Mouse (Mus musculus) intestine, postnatal 0 days (tissue): Measurements from ENCODE around the gene Mmp1b. TPM values are rescaled to one million over a fixed set of nuclear protein-coding genes. Genes with fewer than 3 reads are reported as not detected.
"Not testable (repeated sequence)": the region's sequence is repeated elsewhere in the genome, so short reads cannot be mapped to it uniquely, and the experiment has no call there.

Experiments used
- ATAC-seq: fragments of 200-750 bp; cut with Nextera tagmentation; 2 replicates; pipeline ENCODE4 v1.8.0; 2017; ENCODE audit warnings: mild to moderate bottlenecking, moderate TSS enrichment, moderate library complexity
- H3K27ac ChIP-seq: fragments of 300-500 bp; sonication (generic); 2 replicates; pipeline ENCODE4 v1.5.1; 2014; ENCODE audit warnings: mild to moderate bottlenecking, low read depth, low read length, moderate library complexity
- H3K27me3 ChIP-seq: fragments of 300-500 bp; sonication (generic); replicated peaks from 2 replicates; pipeline ENCODE4 v1.6.1; 2014; ENCODE audit warnings: low read length, mixed read lengths; ENCODE audit not compliant: control insufficient read depth, insufficient read depth
- H3K36me3 ChIP-seq: fragments of 300-500 bp; sonication (generic); 2 replicates; pipeline ENCODE4 v1.6.1; 2014; ENCODE audit warnings: mild to moderate bottlenecking, moderate library complexity; ENCODE audit not compliant: control insufficient read depth, insufficient read depth
- H3K4me1 ChIP-seq: fragments of 300-500 bp; sonication (generic); replicated peaks from 2 replicates; pipeline ENCODE4 v1.6.1; 2014; ENCODE audit warnings: antibody characterized with exemption, low read length, mixed read lengths; ENCODE audit not compliant: control insufficient read depth, insufficient read depth
- H3K4me2 ChIP-seq: fragments of 300-500 bp; sonication (generic); replicated peaks from 2 replicates; pipeline ENCODE4 v1.6.1; 2014; ENCODE audit warnings: low read depth, mild to moderate bottlenecking, moderate library complexity
- H3K4me3 ChIP-seq: fragments of 300-500 bp; sonication (generic); 2 replicates; pipeline ENCODE4 v1.5.1; 2014; ENCODE audit warnings: low read depth, low read length
- H3K9ac ChIP-seq: fragments of 300-500 bp; sonication (generic); 2 replicates; pipeline ENCODE4 v1.6.1; 2014; ENCODE audit warnings: mild to moderate bottlenecking, low read depth, low read length
- H3K9me3 ChIP-seq: fragments of 300-500 bp; sonication (generic); 2 replicates; pipeline ENCODE4 v1.6.1; 2016; ENCODE audit warnings: mixed run types; ENCODE audit not compliant: control insufficient read depth
- CTCF ChIP-seq: sonication (generic); IDR thresholded peaks from 2 replicates; pipeline ENCODE4 v1.5.1; 2016; ENCODE audit warnings: low read depth, mild to moderate bottlenecking, control low read depth, antibody characterized with exemption, moderate library complexity
- WGBS: fragments of 180-500 bp; shearing (Covaris S2); extraction: QIAGEN DNeasy Blood & Tissue Kit; methylation state at CpG from one replicate; pipeline ENCODE4 v1.1.7; 2014; 5-methylcytosine and 5-hydroxymethylcytosine counted together
- polyA plus RNA-seq: library from polyadenylated mRNA; unstranded; fragments of >200 nt; fragmentation: Nextera tagmentation; extraction: Ambion mirVana; gene quantifications from 2 replicates; pipeline ENCODE4 v1.2.1, GENCODE M21; 2015

Mmp1b gene
- polyA plus RNA-seq, result not detected in 2 replicates

- no peaks in the 10 kb centered on the region for H3K36me3 ChIP-seq
- H3K4me3 ChIP-seq, result no peak within 1 kb of the TSS
- H3K9ac ChIP-seq, result no peak within 1 kb of the TSS
- H3K27me3 ChIP-seq, result no peaks in the 10 kb centered on the region
- no peaks in the 10 kb centered on the region for H3K4me1 ChIP-seq
- ATAC-seq, result no peak
- no peak within 1 kb of the TSS for H3K27ac ChIP-seq
- H3K9me3 ChIP-seq, result no peaks in the 10 kb centered on the region
- TF ChIP-seq CTCF, result no peak
- no peak within 1 kb of the TSS for H3K4me2 ChIP-seq
These were observed at the start of gene Mmp1b for GRCm38 (mm10) chr9:7387947-7388346. Gene Mmp1b (minus strand): TSS chr9:7388047.

- H3K27me3 ChIP-seq, H3K4me1 ChIP-seq, H3K27ac ChIP-seq, ATAC-seq, H3K36me3 ChIP-seq, H3K9ac ChIP-seq, H3K4me3 ChIP-seq, H3K9me3 ChIP-seq, H3K4me2 ChIP-seq: not testable (repeated sequence)
- 75% methylated on average over 8 of the region's 8 CpGs for WGBS
These were observed 8.7 kb upstream of the Mmp1b start for GRCm38 (mm10) chr9:7396556-7396955.

- 76% methylated on average over 3 of the region's 3 CpGs for WGBS
These were observed 33.3 kb downstream of the Mmp1b start for GRCm38 (mm10) chr9:7354535-7354934.

GRCm38 (mm10) chr9:7345513-7345912, 42.3 kb downstream of the Mmp1b start:
- H3K4me3 ChIP-seq, result no peak overlapping the region
- ATAC-seq, result no peak
- no peaks in the 10 kb centered on the region for H3K9me3 ChIP-seq
- H3K36me3 ChIP-seq, result no peaks in the 10 kb centered on the region
- no peak overlapping the region for H3K27ac ChIP-seq
- WGBS, result 90% methylated on average over 2 of the region's 2 CpGs
- no peak overlapping the region for H3K9ac ChIP-seq
- TF ChIP-seq CTCF, result no peak
- no peak overlapping the region for H3K4me2 ChIP-seq
- H3K27me3 ChIP-seq, result no peaks in the 10 kb centered on the region
- H3K4me1 ChIP-seq, result no peaks in the 10 kb centered on the region

More at GRCm38 (mm10) chr9:7354535-7354934, 33.3 kb downstream of the Mmp1b start:
- H3K36me3 ChIP-seq, result no peaks in the 10 kb centered on the region
- TF ChIP-seq CTCF, result no peak
- no peak for ATAC-seq
- H3K9ac ChIP-seq, result no peak overlapping the region
- H3K4me2 ChIP-seq, result no peak overlapping the region
- no peaks in the 10 kb centered on the region for H3K9me3 ChIP-seq
- no peak overlapping the region for H3K27ac ChIP-seq
- no peaks in the 10 kb centered on the region for H3K27me3 ChIP-seq
- no peak overlapping the region for H3K4me3 ChIP-seq
- no peaks in the 10 kb centered on the region for H3K4me1 ChIP-seq

GRCm38 (mm10) chr9:7344107-7344506, 43.7 kb downstream of the Mmp1b start, which contains the start of gene Mmp12:
Gene Mmp12 (plus strand): TSS chr9:7344381.
- Histone ChIP-seq H3K9me3 (no peaks in the 10 kb centered on the region), H3K27ac (no peak within 1 kb of the TSS), H3K9ac (no peak within 1 kb of the TSS), H3K4me3 (no peak within 1 kb of the TSS), H3K36me3 (no peaks in the 10 kb centered on the region), H3K27me3 (no peaks in the 10 kb centered on the region), H3K4me1 (no peaks in the 10 kb centered on the region), H3K4me2 (no peak within 1 kb of the TSS)
- ATAC-seq, result no peak
- TF ChIP-seq CTCF, result no peak

GRCm38 (mm10) chr9:7336740-7337483, 50.9 kb downstream of the Mmp1b start:
- Histone ChIP-seq H3K9me3 (no peaks in the 10 kb centered on the region), H3K4me3 (no peak overlapping the region), H3K4me1 (no peaks in the 10 kb centered on the region), H3K27ac (no peak overlapping the region), H3K36me3 (no peaks in the 10 kb centered on the region), H3K27me3 (no peaks in the 10 kb centered on the region), H3K9ac (no peak overlapping the region), H3K4me2 (no peak overlapping the region)
- no peak for TF ChIP-seq CTCF
- ATAC-seq, result no peak
